Mouse (Mus musculus) spleen, adult 2 months (tissue): ENCODE results near the gene Stat2. TPM values are rescaled to one million over a fixed set of nuclear protein-coding genes. Genes with fewer than 3 reads are reported as not detected.
"Not testable (repeated sequence)": the region's sequence is repeated elsewhere in the genome, so short reads cannot be mapped to it uniquely, and the experiment has no call there.

Source experiments
- DNase-seq, 2 experiments: peaks; one replicate each; pipeline versions ENCODE4 v3.0.0 to v3.0.0-alpha.2; 2012 to 2021; ENCODE audit warnings: low spot score in 2 of 2, low read depth in 1 of 2
- H3K27ac ChIP-seq: fragments of 200-500 bp; 2 replicates; pipeline ENCODE4 v1.5.1; 2012; ENCODE audit warnings: low read length, inconsistent platforms; ENCODE audit not compliant: insufficient read depth
- H3K27me3 ChIP-seq: fragments of 200-500 bp; 2 replicates; pipeline ENCODE4 v1.6.1; 2012; ENCODE audit warnings: mild to moderate bottlenecking, moderate library complexity, low read length, inconsistent platforms; ENCODE audit not compliant: control insufficient read depth, insufficient read depth
- H3K36me3 ChIP-seq: fragments of 200-500 bp; 2 replicates; pipeline ENCODE4 v1.6.1; 2012; ENCODE audit warnings: mild to moderate bottlenecking, low read length, inconsistent platforms; ENCODE audit not compliant: control insufficient read depth, insufficient read depth
- H3K4me1 ChIP-seq: fragments of 200-500 bp; 2 replicates; pipeline ENCODE4 v1.6.1; 2011; ENCODE audit warnings: inconsistent platforms; ENCODE audit not compliant: control insufficient read depth, insufficient read depth, insufficient read length
- H3K4me3 ChIP-seq: fragments of 200-500 bp; 2 replicates; pipeline ENCODE4 v1.5.1; 2011; ENCODE audit warnings: mild to moderate bottlenecking, inconsistent platforms; ENCODE audit not compliant: insufficient read depth, insufficient read length; ENCODE audit errors: extremely low read depth
- CTCF ChIP-seq: fragments of 200-500 bp; IDR thresholded peaks from 2 replicates; pipeline ENCODE4 v1.5.1; 2011; ENCODE audit warnings: mild to moderate bottlenecking, inconsistent platforms; ENCODE audit not compliant: insufficient read depth, insufficient read length, insufficient replicate concordance; ENCODE audit errors: extremely low read depth
- POLR2A ChIP-seq: fragments of 200-500 bp; IDR thresholded peaks from 2 replicates; pipeline ENCODE4 v1.6.1; 2011; ENCODE audit warnings: low read depth, low read length, inconsistent platforms
- WGBS: fragments of 180-500 bp; shearing (Covaris S2); methylation state at CpG from one replicate; pipeline ENCODE4 v1.1.7; 2018; 5-methylcytosine and 5-hydroxymethylcytosine counted together
- polyA plus RNA-seq: library from polyadenylated mRNA; depleted of rRNA; stranded (reverse); fragments of >200 nt; gene quantifications from 2 replicates; pipeline ENCODE4 v1.2.3, GENCODE M21; 2012

Stat2 gene
- polyA plus RNA-seq, 1 experiment, result 34.6 TPM

DNA sequence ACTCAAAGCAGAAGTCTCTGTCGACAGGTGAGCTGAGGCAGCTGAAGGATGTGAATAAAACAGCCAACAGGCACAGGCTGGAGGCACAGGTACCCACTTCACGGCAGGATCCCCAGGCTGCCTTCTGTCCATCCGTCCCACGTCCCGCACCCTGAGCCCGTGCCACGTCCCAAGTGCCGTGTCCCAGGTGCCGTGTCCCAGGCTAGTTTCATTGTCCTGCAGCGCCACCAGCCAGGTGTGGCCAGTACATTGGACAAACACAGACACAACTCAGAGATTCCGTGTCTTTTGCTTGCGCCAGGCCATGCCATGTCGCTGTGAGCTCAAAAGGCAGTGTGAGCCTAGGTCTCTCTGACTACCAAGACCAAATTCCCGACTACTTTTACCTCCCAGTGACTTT lies 11.3 kb downstream of the Stat2 start:
- no peak overlapping the region for H3K27ac ChIP-seq
- H3K4me1 ChIP-seq, result no peaks in the 10 kb centered on the region
- H3K36me3 ChIP-seq, result peaks cover 64% of the 10 kb centered on the region
- 94% methylated on average over 14 of the region's 14 CpGs for WGBS
- H3K27me3 ChIP-seq, result no peaks in the 10 kb centered on the region
- no peak for TF ChIP-seq POLR2A
- no peak for TF ChIP-seq CTCF
- H3K4me3 ChIP-seq, result no peak overlapping the region
- DNase-seq, result no peak

DNA sequence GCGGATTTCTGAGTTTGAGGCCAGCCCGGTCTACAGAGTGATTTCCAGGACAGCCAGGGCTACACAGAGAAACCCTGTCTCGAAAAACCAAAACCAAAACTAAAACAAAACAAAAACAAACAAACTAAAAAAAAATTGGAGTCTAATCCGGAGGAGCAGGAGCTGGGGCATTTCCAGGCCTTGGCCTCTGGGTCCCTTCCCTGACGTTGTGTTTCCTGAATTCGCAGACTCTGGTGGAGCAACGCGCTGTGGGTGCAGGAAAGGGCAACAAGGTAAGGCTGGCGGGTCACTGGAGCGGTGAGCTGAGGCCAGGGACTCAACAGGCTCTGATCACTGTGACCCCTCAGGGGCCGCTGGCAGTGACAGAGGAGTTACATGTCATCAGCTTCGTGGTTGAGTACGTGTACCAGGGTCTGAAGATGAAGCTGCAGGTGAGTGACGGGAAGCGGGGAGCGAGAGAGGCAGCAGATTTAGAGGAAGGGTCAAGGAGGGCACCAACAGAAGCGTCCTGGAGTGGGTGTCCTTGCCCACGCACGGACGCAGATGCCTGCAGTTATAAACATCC lies 12.6 kb downstream of the Stat2 start:
- H3K36me3 ChIP-seq, result peaks cover 55% of the 10 kb centered on the region
- H3K27ac ChIP-seq, result no peak overlapping the region
- no peaks in the 10 kb centered on the region for H3K27me3 ChIP-seq
- WGBS, result 94% methylated on average over 20 of the region's 20 CpGs
- DNase-seq, result no peak
- H3K4me1 ChIP-seq, result no peaks in the 10 kb centered on the region
- no peak for TF ChIP-seq CTCF
- no peak for TF ChIP-seq POLR2A
- H3K4me3 ChIP-seq, result no peak overlapping the region

DNA sequence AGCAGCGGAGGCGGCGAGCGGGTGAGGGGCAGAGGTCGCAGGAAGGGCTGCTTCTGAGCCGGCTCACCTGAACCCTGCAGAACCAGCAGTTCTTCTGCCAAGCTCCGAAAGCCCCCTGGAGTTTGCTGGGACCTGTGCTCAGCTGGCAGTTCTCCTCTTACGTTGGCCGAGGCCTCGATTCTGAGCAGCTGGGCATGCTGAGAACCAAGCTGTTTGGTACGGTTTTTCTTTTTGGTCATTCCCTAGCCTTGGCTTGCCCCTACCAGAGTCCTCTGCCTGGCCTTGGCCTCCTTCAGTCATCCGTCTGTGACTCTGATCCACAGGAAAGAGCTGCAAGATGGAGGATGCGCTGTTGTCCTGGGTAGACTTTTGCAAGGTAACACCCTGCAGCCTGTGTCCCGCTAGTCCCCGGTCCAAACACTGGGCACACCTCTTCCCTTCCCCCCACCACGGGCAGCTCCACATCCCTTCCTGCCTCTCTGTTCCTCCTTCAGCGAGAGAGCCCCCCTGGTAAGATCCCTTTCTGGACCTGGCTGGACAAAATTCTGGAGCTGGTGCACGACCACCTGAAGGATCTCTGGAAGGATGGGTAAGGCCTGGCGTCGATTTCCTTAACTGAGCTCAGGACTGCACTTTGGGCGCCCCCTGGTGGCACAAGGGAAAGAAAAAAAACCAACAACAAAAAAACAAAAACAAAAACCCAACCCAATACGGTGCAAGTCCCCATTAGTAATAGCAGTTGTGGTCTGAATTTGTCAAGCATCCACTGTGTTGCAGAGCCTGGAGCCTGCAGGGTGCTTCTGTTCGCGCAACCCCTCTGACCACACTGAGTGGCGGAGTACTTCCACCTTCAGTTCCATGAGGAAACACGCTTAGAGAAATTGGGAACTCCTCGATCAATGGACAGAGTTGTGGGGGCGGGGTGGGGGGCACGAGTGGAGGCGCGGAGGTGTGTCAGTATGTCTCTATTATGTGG lies 13.5 kb downstream of the Stat2 start:
- DNase-seq, result peak in 1 of 2 experiments; percentile 45
- H3K4me1 ChIP-seq, result no peaks in the 10 kb centered on the region
- WGBS, result 77% methylated on average over 31 of the region's 31 CpGs
- no peaks in the 10 kb centered on the region for H3K27me3 ChIP-seq
- peaks cover 48% of the 10 kb centered on the region for H3K36me3 ChIP-seq
- TF ChIP-seq CTCF (peak; percentile 56; the same call in 1 of the 2 replicates), POLR2A (no peak)
- no peak overlapping the region for H3K4me3 ChIP-seq
- no peak overlapping the region for H3K27ac ChIP-seq

DNA sequence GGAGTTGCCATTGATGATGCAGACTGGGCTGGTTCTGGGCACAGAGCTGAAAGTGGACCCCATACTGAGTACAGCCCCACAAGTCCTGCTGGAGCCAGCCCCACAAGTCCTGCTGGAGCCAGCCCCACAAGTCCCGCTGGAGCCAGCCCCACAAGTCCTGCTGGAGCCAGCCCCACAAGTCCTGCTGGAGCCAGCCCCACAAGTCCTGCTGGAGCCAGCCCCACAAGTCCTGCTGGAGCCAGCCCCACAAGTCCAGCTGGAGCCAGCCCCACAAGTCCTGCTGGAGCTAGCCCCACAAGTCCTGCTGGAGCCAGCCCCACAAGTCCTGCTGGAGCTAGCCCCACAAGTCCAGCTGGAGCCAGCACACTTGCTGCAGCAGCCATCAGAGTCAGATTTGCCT lies 20.2 kb downstream of the Stat2 start:
- not testable (repeated sequence) for DNase-seq, H3K27ac ChIP-seq
- peaks cover 34% of the 10 kb centered on the region for H3K36me3 ChIP-seq

DNA sequence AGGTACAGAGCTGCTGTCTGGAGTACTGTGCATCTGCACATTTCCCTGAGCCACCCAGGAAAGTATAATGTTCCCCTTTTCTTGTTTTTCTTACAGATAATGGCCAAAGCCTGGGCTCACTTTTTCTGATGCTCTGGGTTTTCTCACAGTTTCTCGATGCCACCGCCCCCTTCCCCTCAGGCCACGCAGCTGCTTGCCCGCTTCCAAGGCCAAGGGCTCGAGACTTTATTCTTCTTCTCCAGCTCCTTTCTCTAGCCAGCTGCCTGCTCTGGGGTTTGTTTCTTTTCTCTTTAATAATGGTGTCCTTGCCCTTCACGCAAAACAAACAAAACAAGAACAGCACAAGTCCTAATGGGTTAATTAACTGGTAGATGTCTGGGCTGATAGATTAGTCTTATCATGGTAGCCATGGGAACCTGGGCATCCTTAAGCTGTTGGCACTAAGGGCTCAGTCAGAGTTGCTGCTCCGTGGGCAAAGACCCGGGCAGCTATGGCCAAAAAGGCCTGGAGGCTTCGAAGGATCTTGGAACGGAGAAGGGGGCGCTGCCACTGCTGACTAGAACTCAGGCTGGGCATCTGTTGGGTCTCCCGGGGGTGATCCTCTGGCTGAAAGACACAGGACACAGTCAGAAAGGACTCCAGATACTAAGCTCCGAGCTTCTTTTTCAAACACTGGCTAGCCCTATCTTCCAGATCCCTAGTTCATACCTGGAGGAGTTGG lies 26.2 kb downstream of the Stat2 start:
- H3K27ac ChIP-seq, result no peak overlapping the region
- no peaks in the 10 kb centered on the region; the same call in 1 of the 2 replicates for H3K4me1 ChIP-seq
- no peak for DNase-seq
- H3K27me3 ChIP-seq, result no peaks in the 10 kb centered on the region
- TF ChIP-seq CTCF (no peak), POLR2A (no peak)
- 85% methylated on average over 13 of the region's 13 CpGs for WGBS
- H3K36me3 ChIP-seq, result peaks cover 9% of the 10 kb centered on the region
- no peak overlapping the region for H3K4me3 ChIP-seq

More for the DNA sequence above, 20.2 kb downstream of the Stat2 start:
- 92% methylated on average over 1 of the region's 1 CpGs for WGBS
- H3K4me1 ChIP-seq, H3K27me3 ChIP-seq, H3K4me3 ChIP-seq: not testable (repeated sequence)

DNA sequence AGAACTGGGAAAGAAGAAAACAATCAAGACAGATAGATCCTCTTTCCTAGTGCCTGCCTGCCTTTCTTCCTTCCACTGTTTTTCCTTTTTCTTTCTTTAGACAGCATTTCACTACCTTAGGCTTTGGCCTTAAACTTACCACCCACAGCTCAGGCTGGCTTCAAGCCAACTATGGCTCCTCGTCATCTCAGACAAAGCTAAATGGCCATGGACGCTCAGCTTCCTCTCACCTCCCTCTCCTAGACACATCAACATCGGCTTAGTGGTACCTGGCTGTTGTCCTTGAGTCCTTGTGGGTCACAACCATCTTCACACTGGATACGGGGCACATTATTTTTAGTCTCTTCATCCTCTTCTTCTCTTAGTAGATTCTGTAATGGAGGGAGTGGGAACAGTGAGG lies 26.9 kb downstream of the Stat2 start:
- no peak overlapping the region for H3K4me3 ChIP-seq
- DNase-seq, result no peak
- H3K4me1 ChIP-seq, result no peaks in the 10 kb centered on the region; the same call in 1 of the 2 replicates
- H3K27ac ChIP-seq, result no peak overlapping the region
- TF ChIP-seq CTCF, result no peak
- no peak for TF ChIP-seq POLR2A
- WGBS, result 84% methylated on average over 4 of the region's 4 CpGs
- H3K36me3 ChIP-seq, result peaks cover 3% of the 10 kb centered on the region; the same call in 1 of the 2 replicates
- no peaks in the 10 kb centered on the region for H3K27me3 ChIP-seq
